Mouse (Mus musculus): ENCODE measurements around the gene Akap6.

Gene Akap6

DNA sequence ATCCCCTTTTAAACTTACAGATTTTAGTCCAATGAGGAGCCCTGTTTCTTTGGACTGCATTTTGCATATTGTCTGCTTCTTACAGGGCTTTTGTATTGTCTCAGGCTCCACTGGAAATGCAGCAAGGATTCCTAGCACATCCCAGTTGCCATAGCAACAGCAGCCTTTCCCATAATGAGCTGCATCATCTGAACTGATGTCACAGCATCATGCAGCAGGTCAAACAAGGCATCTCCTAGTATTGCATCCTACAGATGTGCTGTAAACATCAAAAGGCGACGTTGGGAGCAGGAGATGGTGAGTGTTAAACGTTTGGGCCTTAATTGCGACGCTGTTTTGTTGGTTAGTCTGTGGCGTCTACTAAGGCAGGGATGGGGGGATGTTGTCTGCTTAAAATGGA lies at the start of gene Akap6:
Gene Akap6, plus strand, starts transcription at position 238 of the 400 bp plus-strand sequence.
- peak; percentile 3 for DNase-seq (ENCODE audit: low read depth, low spot score)

DNA sequence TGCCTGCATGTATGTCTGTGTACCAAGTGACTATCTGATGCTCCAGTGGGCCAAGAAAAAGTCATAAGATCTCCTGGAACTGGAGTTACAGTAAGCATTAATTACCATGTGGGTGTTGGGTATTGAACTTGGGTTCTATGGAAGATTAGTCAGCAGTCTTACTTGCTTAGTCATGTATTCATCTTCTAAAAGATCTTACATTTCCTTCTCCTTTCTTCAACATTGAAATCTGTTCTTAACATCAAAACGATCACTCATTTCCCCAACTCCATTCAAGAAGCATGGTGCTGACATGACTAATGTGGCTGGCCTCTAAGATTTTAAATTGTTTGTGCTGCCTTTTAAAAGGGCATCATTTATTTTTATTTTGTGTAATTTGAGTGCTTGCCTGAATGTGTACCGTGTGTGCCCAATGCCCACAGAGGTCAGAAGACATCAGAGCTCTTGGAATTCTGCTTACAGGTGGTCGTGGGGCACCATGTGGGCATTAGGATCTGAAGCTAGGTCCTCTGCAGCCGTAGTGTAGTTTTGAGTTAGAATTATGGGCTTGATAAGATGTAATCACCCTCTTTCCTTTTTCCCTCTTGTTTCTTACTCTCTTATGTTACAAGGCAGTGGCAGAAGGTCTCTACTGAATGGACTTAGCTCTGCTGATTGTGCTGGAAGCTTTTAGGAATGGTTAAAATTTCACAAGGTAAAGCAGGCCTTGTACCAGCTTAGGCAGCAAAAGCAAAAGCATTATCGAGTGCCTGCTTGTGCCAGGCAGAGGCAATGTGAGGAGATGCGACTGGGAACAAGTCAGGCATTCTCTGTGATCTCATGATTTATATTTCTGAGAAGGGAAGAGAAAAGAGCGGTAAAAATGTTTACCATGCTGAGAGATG lies 36.0 kb upstream of the Akap6 start:
- no peak for DNase-seq (ENCODE audit: low read depth, low spot score)

DNA sequence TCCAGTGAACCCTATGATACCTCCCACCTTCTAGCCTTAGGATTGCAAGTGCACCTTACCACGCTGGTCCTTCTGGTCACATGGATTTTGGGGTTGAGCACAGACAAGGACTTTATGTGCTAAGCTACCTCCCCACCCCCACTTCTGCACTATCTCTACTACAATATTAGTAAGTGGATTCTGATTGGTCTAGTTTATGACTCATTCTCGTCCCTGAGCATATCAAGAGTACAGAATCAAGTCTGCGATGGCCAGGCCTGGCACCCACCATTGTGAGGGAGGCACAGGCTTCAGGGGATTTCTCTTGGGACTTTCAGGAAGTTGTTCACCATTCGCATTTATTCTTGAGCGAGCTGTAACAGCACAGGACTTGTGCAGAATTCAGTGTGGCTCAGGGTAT lies 34.2 kb upstream of the Akap6 start:
- DNase-seq (ENCODE audit: low read depth, low spot score), result no peak

- DNase-seq (ENCODE audit: low read depth, low spot score), result peak; percentile 27
Measured at GRCm38 (mm10) chr12:52671436-52671835, 27.7 kb upstream of the Akap6 start.

GRCm38 (mm10) chr12:52671943-52672342 lies 27.2 kb upstream of the Akap6 start:
- no peak for DNase-seq (ENCODE audit: low read depth, low spot score)

DNA sequence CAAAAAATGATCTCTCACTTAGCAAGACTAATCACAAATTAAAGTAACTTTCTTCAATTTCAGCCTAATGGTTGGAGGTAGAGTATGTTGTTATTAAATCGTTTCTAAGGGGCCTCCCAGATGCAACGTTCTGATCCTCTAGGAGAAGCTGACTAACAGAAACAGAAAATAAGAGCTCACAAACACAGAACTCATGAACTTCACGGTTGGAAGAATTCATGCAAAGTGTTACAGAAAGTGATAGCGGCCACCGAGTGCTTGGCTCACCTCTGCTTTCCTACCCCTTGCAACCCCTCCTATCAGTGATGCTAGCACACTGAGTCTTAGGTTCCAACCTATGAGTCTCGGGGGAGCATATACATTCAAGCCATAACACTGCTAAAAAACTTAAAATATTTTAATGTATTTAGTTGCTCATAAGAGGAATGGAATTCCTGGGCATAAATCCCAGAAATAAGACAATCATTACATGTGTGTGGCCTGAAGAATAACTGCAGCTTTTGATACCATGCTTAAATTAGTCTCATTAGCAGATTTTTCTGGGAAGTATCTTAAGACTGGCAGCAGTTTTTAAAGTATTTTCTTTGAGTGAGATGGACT lies 25.7 kb upstream of the Akap6 start:
- no peak for DNase-seq (ENCODE audit: low read depth, low spot score)

- no peak for DNase-seq (ENCODE audit: low read depth, low spot score)
Measured at GRCm38 (mm10) chr12:52675010-52675409, 24.2 kb upstream of the Akap6 start.

GRCm38 (mm10) chr12:52687355-52687754 lies 11.8 kb upstream of the Akap6 start:
- no peak for DNase-seq (ENCODE audit: low read depth, low spot score)

DNA sequence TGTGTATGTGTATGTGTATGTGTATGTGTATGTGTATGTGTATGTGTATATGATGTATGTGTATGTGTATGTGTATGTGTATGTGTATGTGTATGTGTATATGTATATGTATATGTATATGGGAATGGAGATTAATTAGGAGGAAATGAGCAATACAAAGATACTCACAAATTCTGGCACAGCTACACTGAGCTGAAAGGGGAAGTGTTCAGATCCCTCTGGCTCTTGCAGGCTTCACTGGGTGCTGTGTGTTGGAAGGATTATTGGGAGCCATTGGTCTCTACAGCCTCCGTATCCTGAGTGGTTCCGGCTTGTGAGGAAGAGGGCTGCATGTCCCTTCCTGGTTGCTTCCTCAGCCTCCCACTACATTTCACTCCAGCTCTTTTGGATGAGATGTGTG lies 10.5 kb upstream of the Akap6 start:
- DNase-seq (ENCODE audit: low read depth, low spot score), result no peak

- no peak for DNase-seq (ENCODE audit: low read depth, low spot score)
Measured at GRCm38 (mm10) chr12:52691552-52691951, 7.6 kb upstream of the Akap6 start.

- no peak for DNase-seq (ENCODE audit: low read depth, low spot score)
Measured at GRCm38 (mm10) chr12:52692290-52692974, 6.8 kb upstream of the Akap6 start.

GRCm38 (mm10) chr12:52697407-52698109 lies 1.6 kb upstream of the Akap6 start:
- no peak for DNase-seq (ENCODE audit: low read depth, low spot score)

DNA sequence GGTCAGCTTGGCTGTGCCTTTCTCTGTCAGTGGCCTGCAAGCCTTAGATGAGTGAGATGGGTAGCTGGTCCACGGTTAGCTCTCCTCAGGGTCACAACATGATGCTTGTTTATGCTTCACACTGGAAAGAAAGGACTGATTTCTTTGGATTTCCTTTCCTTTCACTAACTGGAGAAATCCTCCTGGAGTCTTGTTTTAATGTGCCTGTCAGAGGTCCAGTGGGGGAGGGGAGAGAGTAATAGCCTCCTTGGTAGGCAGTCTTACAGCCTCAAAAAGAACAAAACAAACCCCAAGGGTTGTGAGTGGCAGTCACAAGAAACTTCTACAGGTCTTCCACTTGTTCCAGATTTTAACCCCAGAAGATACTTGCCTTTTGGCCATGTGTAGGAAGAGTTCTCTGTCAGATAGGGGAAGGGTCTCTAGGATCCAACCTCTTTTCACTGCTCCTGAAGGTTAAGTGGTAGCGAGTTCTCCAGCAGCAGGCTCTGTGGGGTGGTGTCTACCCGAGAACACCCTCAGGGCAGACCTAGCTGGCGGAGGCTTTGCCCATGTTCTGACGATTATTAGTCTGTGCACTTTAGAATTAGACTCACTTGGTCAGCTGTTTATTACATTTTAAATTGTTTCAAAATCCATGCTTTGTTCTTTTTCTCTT lies 780 bp upstream of the Akap6 start:
- DNase-seq (ENCODE audit: low read depth, low spot score), result no peak

DNA sequence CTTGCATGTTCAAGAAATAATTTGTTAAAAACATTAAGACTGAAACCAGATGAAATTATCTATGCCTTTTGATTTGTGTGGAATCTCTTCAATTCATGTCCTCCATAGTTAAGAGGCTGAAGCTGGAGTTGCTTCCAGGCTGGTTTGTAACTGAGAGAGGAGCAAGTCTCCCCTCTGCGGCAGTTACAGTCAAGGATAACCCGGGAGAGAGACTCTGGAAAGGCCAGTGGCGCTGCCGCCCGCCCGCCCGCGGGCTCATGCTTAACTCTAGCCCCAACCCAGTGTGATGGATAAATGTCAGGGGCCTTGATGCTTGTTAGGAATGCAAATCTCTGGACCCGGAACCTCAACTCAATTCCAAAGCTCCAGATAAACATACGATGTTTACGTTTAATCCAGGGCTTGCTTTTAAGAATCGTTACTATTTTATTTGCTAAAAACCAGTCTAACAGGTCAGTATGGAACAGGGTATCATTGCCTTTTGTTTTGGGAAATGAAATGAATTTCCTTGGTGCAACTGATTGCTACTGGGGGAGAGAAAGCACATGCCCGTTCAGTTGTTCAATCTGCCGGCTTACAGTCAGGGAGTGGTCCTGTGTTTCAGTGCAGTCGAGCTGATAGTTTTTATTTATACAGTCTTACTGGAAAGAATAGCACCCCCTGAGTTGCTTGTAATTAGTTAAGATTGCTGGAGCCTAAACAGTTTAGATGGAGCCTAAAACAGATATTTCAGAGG lies 946 bp downstream of the Akap6 start:
- DNase-seq (ENCODE audit: low read depth, low spot score), result no peak

DNA sequence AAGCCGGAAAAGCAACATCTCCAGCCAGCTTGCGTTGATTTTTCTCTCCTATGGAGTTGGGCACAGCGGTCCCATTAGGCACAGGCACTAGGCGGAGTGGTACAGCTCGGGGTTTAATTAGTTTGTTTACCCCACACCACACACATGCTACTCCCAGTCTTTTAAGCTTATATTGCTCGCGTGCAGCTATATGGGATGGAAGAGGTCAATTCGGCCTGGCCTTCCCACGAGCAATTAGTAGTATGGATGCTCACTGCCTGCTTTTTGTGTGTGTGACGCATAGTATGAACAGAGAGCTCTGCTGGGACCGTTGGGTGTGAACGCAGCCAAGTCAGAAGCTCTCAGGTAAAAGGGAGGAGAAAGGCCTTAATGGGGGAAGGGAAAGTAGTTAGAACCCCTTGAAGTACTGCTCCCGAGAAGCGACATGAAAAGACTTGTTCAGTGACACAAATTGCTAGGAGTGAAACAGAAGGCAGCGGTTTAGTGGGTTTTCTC lies 1.6 kb downstream of the Akap6 start:
- peak; percentile 19 for DNase-seq (ENCODE audit: low read depth, low spot score)

GRCm38 (mm10) chr12:52701201-52701641 lies 2.0 kb downstream of the Akap6 start:
- peak; percentile 15 for DNase-seq (ENCODE audit: low read depth, low spot score)

DNA sequence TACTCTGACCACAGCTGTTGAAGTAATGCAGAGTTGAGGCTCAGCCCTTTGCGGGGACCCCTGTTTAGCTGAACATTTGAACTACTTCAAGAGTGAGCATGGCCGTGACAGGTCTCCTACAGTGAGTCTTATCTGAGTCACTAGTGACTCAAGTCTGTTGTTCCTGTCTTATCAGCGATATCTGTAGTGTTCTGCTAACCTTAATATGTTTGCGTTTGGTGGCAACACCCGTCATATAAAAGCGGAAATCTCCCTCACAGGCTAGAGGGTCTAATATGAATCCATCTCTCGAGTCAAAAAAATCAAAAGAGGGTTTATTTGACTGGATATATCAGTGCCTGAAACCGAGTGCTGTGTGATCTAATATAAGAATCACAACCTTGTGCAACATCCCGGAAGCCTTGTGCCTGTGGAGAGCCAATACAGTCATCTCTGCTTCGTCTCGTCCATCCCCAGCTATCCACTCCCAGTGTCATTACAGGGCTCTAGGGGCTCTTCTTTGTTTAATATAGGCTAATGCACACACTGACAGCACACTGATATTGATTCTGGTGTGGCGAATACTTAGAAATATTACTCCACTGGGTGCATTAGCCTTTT lies 3.3 kb downstream of the Akap6 start:
- DNase-seq (ENCODE audit: low read depth, low spot score), result no peak

- DNase-seq (ENCODE audit: low read depth, low spot score), result no peak
Measured at GRCm38 (mm10) chr12:52704081-52704480, 4.9 kb downstream of the Akap6 start.

DNA sequence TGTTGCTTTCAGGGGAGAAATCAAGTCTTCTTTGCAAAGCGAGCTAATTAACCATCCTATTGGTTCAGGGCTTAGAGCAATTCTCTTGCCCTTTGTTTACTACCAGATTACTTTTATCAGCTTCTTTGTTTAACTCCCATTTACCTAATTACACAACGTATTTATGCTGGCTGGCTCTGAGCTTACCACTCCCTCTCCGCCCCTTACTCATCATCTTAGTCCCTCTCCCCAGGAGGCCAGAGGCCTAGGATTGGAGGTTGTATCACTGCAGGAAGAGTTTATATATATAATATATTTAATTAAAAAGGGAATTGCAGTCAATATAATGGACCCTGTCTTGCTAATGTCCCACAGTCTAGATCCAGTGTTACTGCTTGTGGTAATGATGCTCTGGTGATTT lies 5.6 kb downstream of the Akap6 start:
- no peak for DNase-seq (ENCODE audit: low read depth, low spot score)

DNA sequence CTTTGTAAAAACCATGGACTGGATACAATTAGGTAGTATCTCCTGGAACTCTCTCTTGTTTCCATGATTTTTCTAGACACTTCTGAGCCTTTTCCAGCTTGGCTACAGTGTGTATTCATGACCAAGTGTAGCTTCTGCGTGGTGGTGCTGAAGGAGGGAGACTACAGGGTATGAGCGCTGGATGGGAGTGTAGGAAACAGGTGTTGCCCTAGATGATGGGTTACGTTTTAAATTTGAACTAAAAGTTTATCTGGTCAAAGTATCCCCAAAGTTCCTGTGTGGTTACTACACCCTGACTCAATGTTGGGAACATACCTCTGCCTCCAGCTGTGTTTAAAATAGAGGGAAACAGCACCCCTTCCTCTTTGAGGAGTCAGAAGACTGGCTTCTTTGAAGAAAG lies 12.2 kb downstream of the Akap6 start:
- DNase-seq (ENCODE audit: low read depth, low spot score), result no peak
